Mouse (Mus musculus): ENCODE results near the gene Samd13.
A peak's percentile ranks its signal among the peaks of the same experiment; 100 is the strongest.

Samd13 gene

GRCm38 (mm10) chr3:146684811-146685675, at the start of gene Samd13:
TSS of gene Samd13 (minus strand) at chr3:146685592.
- DNase-seq, result peak; percentile 83 to 89

GRCm38 (mm10) chr3:146731499-146731898, 46.1 kb upstream of the Samd13 start:
- no peak for DNase-seq

GRCm38 (mm10) chr3:146723037-146723436, 37.6 kb upstream of the Samd13 start:
- no peak for DNase-seq

- DNase-seq, result peak; percentile 35 to 39
These were observed 34.3 kb upstream of the Samd13 start for GRCm38 (mm10) chr3:146719696-146720095.

- no peak for DNase-seq
These were observed 32.9 kb upstream of the Samd13 start for GRCm38 (mm10) chr3:146718251-146718650.

- peak in 1 of 2 experiments; percentile 15 for DNase-seq
These were observed 26.9 kb upstream of the Samd13 start for GRCm38 (mm10) chr3:146712305-146712704.

GRCm38 (mm10) chr3:146711559-146711958, 26.2 kb upstream of the Samd13 start:
- peak; percentile 29 to 33 for DNase-seq

GRCm38 (mm10) chr3:146711084-146711483, 25.7 kb upstream of the Samd13 start:
- no peak for DNase-seq

- DNase-seq, result no peak
These were observed 23.7 kb upstream of the Samd13 start for GRCm38 (mm10) chr3:146709086-146709485.

GRCm38 (mm10) chr3:146708381-146708780, 23.0 kb upstream of the Samd13 start:
- DNase-seq, result no peak

- no peak for DNase-seq
These were observed 18.7 kb upstream of the Samd13 start for GRCm38 (mm10) chr3:146704099-146704498.

GRCm38 (mm10) chr3:146700051-146700450, 14.7 kb upstream of the Samd13 start:
- no peak for DNase-seq

- no peak for DNase-seq
These were observed 13.6 kb upstream of the Samd13 start for GRCm38 (mm10) chr3:146698982-146699381.

GRCm38 (mm10) chr3:146692547-146692946, 7.2 kb upstream of the Samd13 start:
- no peak for DNase-seq

- DNase-seq, result no peak
These were observed 1.8 kb upstream of the Samd13 start for GRCm38 (mm10) chr3:146687121-146687725.

- no peak for DNase-seq
These were observed 1.0 kb upstream of the Samd13 start for GRCm38 (mm10) chr3:146686428-146686827.

GRCm38 (mm10) chr3:146683095-146683494, 2.3 kb downstream of the Samd13 start:
- no peak for DNase-seq

GRCm38 (mm10) chr3:146682140-146682651, 3.2 kb downstream of the Samd13 start:
- peak; percentile 64 to 72 for DNase-seq

GRCm38 (mm10) chr3:146681696-146682095, 3.7 kb downstream of the Samd13 start:
- DNase-seq, result no peak

GRCm38 (mm10) chr3:146680625-146681024, 4.8 kb downstream of the Samd13 start:
- DNase-seq, result no peak

- no peak for DNase-seq
These were observed 5.7 kb downstream of the Samd13 start for GRCm38 (mm10) chr3:146679646-146680045.

- DNase-seq, result no peak
These were observed 9.2 kb downstream of the Samd13 start for GRCm38 (mm10) chr3:146676193-146676592.

- DNase-seq, result no peak
These were observed 10.3 kb downstream of the Samd13 start for GRCm38 (mm10) chr3:146675101-146675500.

- DNase-seq, result no peak
These were observed 14.3 kb downstream of the Samd13 start for GRCm38 (mm10) chr3:146671121-146671520.

Data from cerebellum, postnatal 10 days (tissue).